Comparison of ENCODE assay signal across 22 mouse cellular contexts in genomic region chr5:28413533-28413932, GRCm38 (mm10). TPM values are rescaled to one million over a fixed set of nuclear protein-coding genes. Genes with fewer than 3 reads are reported as not detected.
DNase-seq lines count a peak whose midpoint lies in the region; ATAC-seq and TF ChIP-seq lines count a peak whose summit lies in the region.
"Had no signal": no experiment of that assay in that cellular context is flagged by ENCODE, and none has a peak within 500 bp of the region (broad histone marks: within the 10 kb centered on the region; RNA-seq: fewer than 3 reads in every experiment).

No protein-coding gene starts in this region.

- no peak for TF ChIP-seq CTCF in gastrocnemius, adult 2 months (IDR thresholded peaks at IDR 0.05)
- TF ChIP-seq CTCF in lung, adult 2 months (IDR thresholded peaks at IDR 0.05; ENCODE audit: insufficient read depth, low read length): no peak
- no peak for TF ChIP-seq CTCF in lung, postnatal 0 days (IDR thresholded peaks at IDR 0.05)

- no peaks in the 10 kb centered on the region for H3K27me3 ChIP-seq in lung, embryonic 15.5 days
- no peaks in the 10 kb centered on the region for H3K27me3 ChIP-seq in lung, postnatal 0 days (replicated peaks; ENCODE audit: insufficient read depth, low read length)
- H3K27me3 ChIP-seq in liver, embryonic 12.5 days (replicated peaks): no peaks in the 10 kb centered on the region
- H3K27me3 ChIP-seq: heart, embryonic 12.5 days; hindbrain, embryonic 15.5 days; intestine, embryonic 15.5 days; neural tube, embryonic 15.5 days had no signal

- DNase-seq in gastrocnemius, adult 2 months: peak; percentile 53
- no peak for DNase-seq in gastrocnemius, adult 18-20 months (ENCODE audit: low spot score)
- no peak for DNase-seq in lung, adult 2 months
- peak; percentile 44 for DNase-seq in cerebellum, adult 9-11 months
- peak; percentile 33 for DNase-seq in lung, postnatal 0 days (ENCODE audit: low spot score)
- no peak for DNase-seq in thymus, postnatal 10 days (ENCODE audit: low spot score in 2 of 2)
- DNase-seq: kidney, postnatal 36 days; layer of hippocampus, adult 9-11 months; lung, embryonic 14.5 days; right cerebral cortex, postnatal 14 days; thymus, postnatal 25 days had no signal

- no peak for ATAC-seq in lung, embryonic 15.5 days (ENCODE audit: borderline replicate concordance, extremely low read depth, low FRiP score, low TSS enrichment)
- ATAC-seq in lung, postnatal 0 days: peak; percentile 41; the same call in 1 of the 2 replicates
- ATAC-seq in liver, embryonic 12.5 days: no peak
- ATAC-seq: intestine, embryonic 15.5 days; midbrain, embryonic 16.5 days had no signal

- no peak for TF ChIP-seq EP300 in lung, postnatal 0 days (IDR thresholded peaks at IDR 0.05)

- intact Hi-C loops in gastrocnemius, adult 2 months (cut with DNase I): no loop called here

- TF ChIP-seq POLR2A in lung, adult 2 months (IDR thresholded peaks at IDR 0.05; ENCODE audit: borderline replicate concordance, extremely low read depth, low read depth, low read length): no peak

- no peak overlapping the region for H3K4me2 ChIP-seq in lung, embryonic 15.5 days
- H3K4me2 ChIP-seq in lung, postnatal 0 days (replicated peaks; ENCODE audit: low read depth, low read length): no peak overlapping the region
- H3K4me2 ChIP-seq in liver, embryonic 12.5 days: no peak overlapping the region
- H3K4me2 ChIP-seq: heart, embryonic 12.5 days; hindbrain, embryonic 15.5 days; intestine, embryonic 15.5 days; lung, embryonic 14.5 days; neural tube, embryonic 15.5 days had no signal

- no peak overlapping the region for H3K9ac ChIP-seq in lung, embryonic 15.5 days
- H3K9ac ChIP-seq in lung, postnatal 0 days (replicated peaks; ENCODE audit: low read depth): no peak overlapping the region
- H3K9ac ChIP-seq in liver, embryonic 12.5 days: no peak overlapping the region
- H3K9ac ChIP-seq: heart, embryonic 12.5 days; hindbrain, embryonic 15.5 days; intestine, embryonic 15.5 days; lung, embryonic 14.5 days; neural tube, embryonic 15.5 days had no signal

- H3K4me1 ChIP-seq in lung, embryonic 15.5 days: no peaks in the 10 kb centered on the region
- no peaks in the 10 kb centered on the region for H3K4me1 ChIP-seq in lung, adult 2 months (ENCODE audit: control insufficient read depth, insufficient read depth, low read length)
- H3K4me1 ChIP-seq in lung, postnatal 0 days (ENCODE audit: insufficient read depth, low read depth, low read length): peaks cover 4% of the 10 kb centered on the region; the same call in 1 of the 2 replicates
- H3K4me1 ChIP-seq in liver, embryonic 12.5 days: 0 out of 2 replicates have a peak, but pooled peaks cover 3% of the 10 kb centered on the region
- H3K4me1 ChIP-seq: heart, embryonic 12.5 days; hindbrain, embryonic 15.5 days; intestine, embryonic 15.5 days; limb, embryonic 10.5 days; neural tube, embryonic 15.5 days had no signal

- WGBS in lung, embryonic 15.5 days: 70% methylated on average over 5 of the region's 5 CpGs
- 68% methylated on average over 5 of the region's 5 CpGs for WGBS in lung, adult 2 months
- WGBS in lung, postnatal 0 days: 49% methylated on average over 5 of the region's 5 CpGs
- WGBS in liver, embryonic 12.5 days (ENCODE audit: insufficient replicate concordance): 92% methylated on average over 5 of the region's 5 CpGs

- H3K27ac ChIP-seq in gastrocnemius, adult 2 months: peak overlapping the region; percentile 28; the same call in 1 of the 2 replicates
- H3K27ac ChIP-seq in lung, embryonic 15.5 days: peak overlapping the region; percentile 63
- H3K27ac ChIP-seq in lung, postnatal 0 days (ENCODE audit: low read length): no peak overlapping the region
- no peak overlapping the region for H3K27ac ChIP-seq in liver, embryonic 12.5 days
- H3K27ac ChIP-seq: hindbrain, embryonic 15.5 days; intestine, embryonic 15.5 days; limb, embryonic 10.5 days; neural tube, embryonic 15.5 days had no signal

- H3K4me3 ChIP-seq in gastrocnemius, adult 2 months: no peak overlapping the region
- H3K4me3 ChIP-seq in lung, embryonic 15.5 days: no peak overlapping the region
- no peak overlapping the region for H3K4me3 ChIP-seq in lung, adult 2 months (replicated peaks; ENCODE audit: extremely low read depth, low read depth, low read length)
- no peak overlapping the region for H3K4me3 ChIP-seq in lung, postnatal 0 days (ENCODE audit: low read depth, low read length)
- no peak overlapping the region for H3K4me3 ChIP-seq in liver, embryonic 12.5 days
- H3K4me3 ChIP-seq: heart, embryonic 12.5 days; hindbrain, embryonic 15.5 days; intestine, embryonic 15.5 days; limb, embryonic 10.5 days; neural tube, embryonic 15.5 days had no signal

- H3K36me3 ChIP-seq in lung, embryonic 15.5 days: peaks cover 74% of the 10 kb centered on the region
- H3K36me3 ChIP-seq in lung, postnatal 0 days (ENCODE audit: insufficient read depth, low read length): peaks cover 40% of the 10 kb centered on the region
- peaks cover 97% of the 10 kb centered on the region for H3K36me3 ChIP-seq in liver, embryonic 12.5 days

- H3K9me3 ChIP-seq in lung, embryonic 15.5 days: no peaks in the 10 kb centered on the region
- no peaks in the 10 kb centered on the region for H3K9me3 ChIP-seq in lung, postnatal 0 days (ENCODE audit: low read length)
- no peaks in the 10 kb centered on the region for H3K9me3 ChIP-seq in liver, embryonic 12.5 days (replicated peaks)
- H3K9me3 ChIP-seq: heart, embryonic 12.5 days; hindbrain, embryonic 15.5 days; intestine, embryonic 15.5 days; limb, embryonic 10.5 days; neural tube, embryonic 15.5 days had no signal

RNA-seq across cellular contexts. Expression of gene Shh, which starts 53.5 kb away (rescaled TPM):
- not detected for total RNA-seq in gastrocnemius, adult 2 months (2021)
- not detected for total RNA-seq in gastrocnemius, adult 18-20 months (2021)
- 12.0 and 12.6 TPM in 2 replicates for polyA plus RNA-seq in lung, embryonic 15.5 days (2015; fragmentation: Nextera tagmentation; extraction: Ambion mirVana)
- polyA plus RNA-seq in lung, adult 2 months (2012; rRNA removed): 7.7 and 11.9 TPM in 2 replicates
- polyA plus RNA-seq in lung, postnatal 0 days (2015; fragmentation: Nextera tagmentation; extraction: Ambion mirVana): 9.7 and 11.7 TPM in 2 replicates
- polyA plus RNA-seq in liver, embryonic 12.5 days (2016; fragmentation: Nextera tagmentation; extraction: Ambion mirVana): not detected in 2 replicates
- total RNA-seq: gastrocnemius, adult 8-10 months; heart, postnatal 25 days had no signal
- polyA plus RNA-seq: spleen, adult 2 months had no signal

Comparison
In these comparisons a context has a peak if more than half of its experiments do, and no peak if none do; other contexts are left out.
1. DNase-seq: peak in gastrocnemius, adult 2 months (single experiment), cerebellum, adult 9-11 months (single experiment) and lung, postnatal 0 days (single experiment); none in gastrocnemius, adult 18-20 months (single experiment), lung, adult 2 months (single experiment) and thymus, postnatal 10 days (0 of 2).
2. H3K27ac ChIP-seq: peak in gastrocnemius, adult 2 months (single experiment) and lung, embryonic 15.5 days (single experiment); none in lung, postnatal 0 days (single experiment) and liver, embryonic 12.5 days (single experiment).